Mouse (Mus musculus): ENCODE data around the gene Tbc1d4.
A peak's percentile ranks its signal among the peaks of the same experiment; 100 is the strongest.

Tbc1d4 gene

DNA sequence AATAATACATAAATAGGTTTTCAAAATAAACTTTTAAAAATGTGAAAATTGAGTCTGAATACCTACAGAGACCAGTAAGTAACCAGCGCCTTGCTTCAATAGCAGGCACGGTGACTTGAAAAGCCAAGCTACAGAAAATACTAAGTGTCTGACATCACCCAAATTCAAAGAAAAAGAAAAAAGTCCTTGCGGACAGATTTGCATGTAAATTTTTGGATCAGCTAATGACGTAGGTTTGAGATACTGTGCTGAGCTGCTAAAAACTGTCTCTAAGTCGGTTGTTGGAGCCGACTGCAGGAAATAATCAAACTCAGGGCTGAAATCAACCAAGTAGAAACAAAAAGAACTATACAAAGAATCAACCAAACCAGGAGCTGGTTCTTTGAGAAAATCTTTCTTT lies 107.1 kb downstream of the Tbc1d4 start:
- no peak for ATAC-seq (ENCODE audit: low TSS enrichment)

DNA sequence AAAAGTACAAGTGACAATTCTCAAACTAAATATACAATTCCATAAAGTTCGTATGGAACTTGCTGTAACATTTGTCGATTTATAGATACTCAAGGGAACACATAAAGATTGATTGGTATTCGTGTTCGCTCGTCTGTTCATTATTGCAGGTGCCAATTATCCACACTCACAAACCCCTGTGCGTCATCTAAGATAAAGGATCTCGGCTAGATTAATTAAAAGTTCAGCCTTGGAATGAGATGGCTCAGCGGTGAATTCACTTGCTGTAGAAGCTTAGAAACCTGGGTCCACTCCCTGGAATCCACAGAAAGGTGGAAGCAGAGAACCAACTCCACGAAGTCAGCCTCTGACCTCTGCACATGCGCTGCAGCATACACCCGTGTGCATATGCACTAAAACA lies 107.5 kb downstream of the Tbc1d4 start:
- no peak for ATAC-seq (ENCODE audit: low TSS enrichment)

DNA sequence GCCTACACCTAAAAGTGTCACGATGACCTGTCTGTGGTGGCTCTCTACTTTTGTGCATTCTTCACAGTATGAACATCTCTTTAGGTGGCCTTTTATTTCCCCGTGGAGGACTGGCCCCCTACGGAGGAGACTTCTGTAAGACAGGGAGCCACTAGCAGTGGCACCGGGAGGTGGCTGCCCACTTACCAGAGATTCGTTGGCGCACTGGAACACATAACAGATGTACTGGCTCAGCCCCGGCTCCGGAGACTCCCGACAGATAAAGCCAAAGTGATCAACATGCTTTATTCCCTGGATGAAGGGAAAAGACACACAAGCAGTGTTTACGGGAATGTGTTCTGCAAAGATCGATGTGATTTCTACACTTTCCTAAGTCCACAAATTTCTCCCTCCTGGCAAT lies 108.2 kb downstream of the Tbc1d4 start:
- 0 out of 2 replicates have a peak, but pooled peaks have one; percentile 27 for ATAC-seq (ENCODE audit: low TSS enrichment)

DNA sequence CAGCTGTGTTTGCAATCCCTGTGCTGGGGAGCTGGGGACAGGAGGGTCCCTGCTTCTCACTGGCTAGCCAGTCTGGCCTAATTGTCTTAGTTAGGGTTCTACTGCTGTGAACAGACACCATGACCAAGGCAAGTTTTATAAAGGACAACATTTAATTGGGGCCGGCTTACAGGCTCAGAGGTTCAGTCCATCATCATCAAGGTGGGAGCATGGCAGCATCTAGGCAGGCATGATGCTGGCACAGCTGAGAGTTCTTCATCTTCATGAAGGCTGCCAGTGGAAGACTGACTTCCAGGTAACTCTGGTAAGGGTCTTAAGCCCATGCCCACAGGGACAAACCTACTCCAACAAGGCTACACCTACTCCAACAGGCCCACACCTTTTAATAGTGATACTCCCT lies 109.2 kb downstream of the Tbc1d4 start:
- ATAC-seq (ENCODE audit: low TSS enrichment) = no peak

DNA sequence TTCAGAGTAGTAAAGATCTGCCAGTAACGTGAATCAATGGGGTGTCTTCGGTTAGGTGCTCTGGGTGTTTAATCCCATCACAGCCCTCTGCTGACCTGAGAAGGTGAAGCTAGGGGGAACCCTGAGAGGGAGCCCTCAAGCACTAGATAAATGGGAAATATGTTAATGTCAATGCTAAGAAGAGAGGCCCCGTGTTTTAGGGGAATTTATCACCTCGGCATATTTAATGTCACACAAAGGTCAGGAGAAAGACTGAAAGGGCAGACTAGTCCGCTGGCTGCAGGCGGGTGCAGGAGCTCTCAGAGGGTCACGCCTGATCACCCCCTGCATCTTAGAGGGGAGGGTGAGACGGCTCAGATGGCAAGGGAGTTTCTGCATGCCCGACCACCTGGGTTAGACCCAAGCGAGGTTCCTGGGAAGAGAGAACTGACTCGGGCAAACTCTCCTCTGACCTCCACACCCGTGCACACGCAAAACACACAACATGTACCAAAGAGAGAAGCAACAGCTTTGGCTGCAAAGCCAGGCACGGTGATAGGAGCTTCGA lies 120.7 kb downstream of the Tbc1d4 start:
- ATAC-seq (ENCODE audit: low TSS enrichment) = no peak

DNA sequence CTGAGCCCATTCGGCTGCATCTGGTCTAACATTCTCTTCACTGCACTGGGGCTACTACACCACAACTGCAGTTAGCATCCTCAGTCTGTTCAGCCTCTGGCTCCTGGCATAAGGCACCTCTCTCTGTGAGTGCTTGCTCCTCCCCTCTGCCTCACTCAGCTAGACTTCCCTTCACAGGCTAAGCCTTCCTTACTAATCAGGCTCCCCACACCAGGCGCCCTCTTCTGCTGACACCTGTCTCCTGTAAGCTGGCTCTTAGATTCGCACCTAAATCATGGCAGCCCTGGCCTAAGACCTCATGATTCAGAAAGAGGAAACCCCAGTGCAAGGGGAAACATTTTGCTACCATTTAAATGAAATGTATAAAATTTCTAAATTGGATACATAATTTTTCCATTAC lies 122.4 kb downstream of the Tbc1d4 start:
- ATAC-seq (ENCODE audit: low TSS enrichment) = no peak

DNA sequence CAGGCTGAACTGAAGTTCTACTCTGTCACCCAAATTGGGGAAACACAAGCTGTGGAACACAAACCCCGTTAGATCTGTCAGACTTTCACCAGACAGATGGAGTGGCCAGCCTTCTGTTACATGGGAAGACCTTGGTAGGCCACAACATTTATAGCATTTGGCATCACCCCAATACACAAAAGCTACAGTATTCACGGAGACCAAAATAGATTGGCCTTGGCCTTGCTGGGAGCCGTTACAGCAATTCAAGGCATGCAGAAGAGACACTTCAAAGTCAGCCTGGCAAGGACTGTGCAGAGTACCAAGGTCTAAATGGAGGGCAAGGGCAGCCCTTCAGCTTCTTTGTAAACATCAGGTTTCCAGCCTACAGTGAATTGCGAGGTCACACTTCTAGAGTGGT lies 125.8 kb downstream of the Tbc1d4 start:
- no peak for ATAC-seq (ENCODE audit: low TSS enrichment)

DNA sequence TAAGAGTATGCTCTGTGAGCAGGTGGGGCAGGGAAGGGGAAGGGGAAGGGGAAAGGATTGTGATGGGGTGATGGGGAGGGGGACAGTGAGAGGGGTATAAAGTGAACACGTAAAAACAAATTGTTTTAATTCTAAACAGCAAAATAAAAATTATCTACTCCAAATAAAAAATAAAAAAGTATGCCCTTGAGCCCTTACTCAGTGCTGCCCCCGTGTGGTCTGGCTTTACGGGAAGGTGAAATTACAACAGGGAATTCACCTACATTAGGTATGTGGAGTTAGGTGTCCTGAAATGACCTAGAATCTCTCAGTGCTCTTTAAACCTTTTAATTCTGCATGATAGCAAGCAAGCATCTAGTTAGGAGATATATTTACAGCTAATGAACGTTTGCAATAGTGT lies 126.7 kb downstream of the Tbc1d4 start:
- no peak for ATAC-seq (ENCODE audit: low TSS enrichment)

DNA sequence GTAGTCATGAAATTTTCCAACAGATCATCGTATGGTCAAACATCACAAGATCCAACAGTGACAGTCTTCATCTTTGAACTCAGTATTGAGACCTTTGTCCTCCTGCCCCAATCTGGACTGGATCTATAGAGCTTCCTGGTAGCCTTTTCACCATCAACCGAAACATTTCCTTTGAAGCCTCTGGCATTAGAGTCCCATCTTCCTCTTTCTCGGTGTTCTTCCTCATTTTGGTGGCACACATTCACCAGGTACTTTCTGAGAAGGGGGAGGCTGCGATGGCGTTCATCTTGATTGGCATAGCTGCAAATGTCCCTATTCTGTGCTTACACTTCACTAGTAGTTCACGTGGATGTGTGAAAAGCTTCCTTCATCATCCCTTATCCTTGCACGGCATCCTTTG lies 127.8 kb downstream of the Tbc1d4 start:
- no peak for ATAC-seq (ENCODE audit: low TSS enrichment)

DNA sequence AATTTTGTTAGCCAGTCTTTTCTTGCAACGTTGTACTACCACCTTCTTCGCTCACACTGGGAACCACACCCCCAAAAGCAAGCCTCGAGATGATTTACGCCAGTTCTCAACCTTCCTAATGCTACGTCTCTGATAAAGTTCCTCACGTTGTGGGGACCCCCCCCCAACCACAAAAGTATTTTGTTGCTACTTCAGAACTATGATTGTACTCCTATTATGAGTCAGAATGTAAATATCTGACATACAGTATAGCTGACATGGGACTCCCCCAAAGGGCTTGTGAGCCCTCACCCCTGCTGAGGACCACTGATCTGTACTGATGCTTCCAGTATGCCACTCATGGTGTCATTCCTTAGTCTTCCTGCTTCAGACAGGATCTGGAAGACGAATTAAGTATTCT lies 128.4 kb downstream of the Tbc1d4 start:
- no peak for ATAC-seq (ENCODE audit: low TSS enrichment)

DNA sequence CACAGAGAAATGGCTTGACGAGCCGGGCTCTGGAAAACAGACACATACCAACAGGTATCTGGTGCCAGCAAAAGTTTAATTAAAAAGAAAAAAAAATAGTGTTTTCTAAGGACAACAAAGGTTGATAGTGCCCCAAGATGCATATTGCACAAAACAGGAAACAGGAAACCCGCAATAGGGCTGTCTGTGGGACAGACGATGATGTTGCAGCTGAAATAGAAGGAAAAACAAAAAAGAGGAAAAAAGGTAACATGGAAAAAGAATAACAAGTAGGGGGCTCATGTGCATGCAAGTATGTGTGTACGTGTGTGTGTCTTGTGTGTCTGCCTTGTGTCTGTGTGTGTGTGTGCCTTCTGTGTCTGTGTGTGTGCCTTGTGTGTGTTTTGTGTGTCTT lies 131.2 kb downstream of the Tbc1d4 start:
- no peak for ATAC-seq (ENCODE audit: low TSS enrichment)

DNA sequence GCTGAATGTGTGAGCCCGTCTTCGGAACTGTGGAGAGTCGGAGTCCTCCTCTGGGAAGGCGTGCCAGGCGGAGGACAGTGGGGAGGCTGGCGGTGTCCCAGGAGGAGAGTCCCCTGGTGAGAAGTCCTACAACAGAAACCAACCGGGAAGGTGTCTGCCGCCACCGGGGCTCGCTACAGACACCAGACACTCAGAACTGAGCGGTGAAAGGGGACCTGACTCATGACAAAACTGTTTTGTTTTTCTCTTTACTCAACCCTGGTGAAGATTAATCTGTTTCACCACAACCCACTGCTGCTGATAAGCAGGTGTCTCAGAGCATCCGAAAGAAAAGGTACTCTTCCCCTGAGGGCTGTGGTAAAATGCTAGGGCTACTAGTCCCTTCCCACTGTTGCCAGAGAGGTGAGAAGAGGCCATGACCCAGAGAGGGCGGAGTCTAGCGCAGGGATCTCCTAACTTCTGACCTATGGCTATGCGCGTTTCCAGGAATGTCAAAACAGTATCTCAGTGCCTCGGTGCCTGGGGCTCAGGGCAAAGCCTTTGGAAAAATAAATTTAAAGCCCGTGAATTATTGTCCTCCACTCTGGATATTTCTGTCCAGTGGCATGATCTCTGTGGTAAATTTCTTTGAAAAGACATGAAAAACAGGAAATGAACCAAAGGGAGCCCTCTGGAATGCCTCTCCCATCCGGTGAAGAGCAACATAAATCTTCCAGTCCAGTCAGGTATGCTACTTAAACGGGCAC lies 131.7 kb downstream of the Tbc1d4 start:
- ATAC-seq (ENCODE audit: low TSS enrichment) = no peak

DNA sequence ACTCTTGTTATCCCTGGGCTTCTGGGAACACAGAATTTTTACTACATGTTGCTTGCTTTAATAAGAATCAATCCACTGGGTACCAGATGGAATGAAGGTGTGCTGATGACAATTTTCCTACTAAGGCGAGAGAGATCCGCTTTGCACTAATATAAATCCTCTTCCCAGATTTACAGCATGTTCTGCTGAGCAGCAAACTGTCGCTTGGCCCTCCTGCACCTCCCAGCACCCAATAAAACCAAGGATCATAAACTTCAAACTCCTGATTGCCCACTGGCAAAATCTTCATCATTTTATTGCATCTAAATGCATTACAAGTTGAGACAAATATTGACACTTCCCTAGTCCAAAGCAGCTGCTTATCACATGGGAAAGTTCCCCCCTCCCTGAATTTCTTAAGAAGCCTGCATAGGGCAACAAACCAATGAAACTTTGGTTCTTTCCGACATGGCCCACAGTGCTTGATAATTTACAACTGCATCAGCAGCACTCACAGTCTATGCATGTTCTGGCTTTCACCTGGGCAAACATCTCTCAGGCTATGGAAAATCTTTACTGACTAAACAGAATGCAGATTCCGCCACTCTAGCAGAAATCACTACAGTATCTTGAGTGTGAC lies 139.4 kb downstream of the Tbc1d4 start:
- no peak for ATAC-seq (ENCODE audit: low TSS enrichment)

DNA sequence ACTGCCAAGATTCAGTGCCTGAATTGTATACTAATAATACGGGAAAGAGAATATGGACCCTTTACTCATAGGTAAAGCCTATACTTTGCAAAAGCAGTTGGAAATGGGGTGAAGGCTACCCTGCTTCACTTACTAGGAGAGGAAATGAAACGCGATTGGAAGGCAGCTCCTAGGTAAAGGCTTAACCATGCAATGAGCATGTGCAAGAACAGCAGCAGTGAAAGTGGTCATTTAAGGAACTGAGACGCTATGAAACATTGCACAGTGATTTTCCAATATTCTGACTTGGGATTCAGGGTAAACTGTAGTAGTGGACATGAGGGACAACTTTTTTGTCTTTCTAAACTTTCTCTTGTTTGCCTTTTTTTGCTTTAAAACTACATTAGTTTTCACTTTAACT lies 140.8 kb downstream of the Tbc1d4 start:
- ATAC-seq (ENCODE audit: low TSS enrichment) = no peak

DNA sequence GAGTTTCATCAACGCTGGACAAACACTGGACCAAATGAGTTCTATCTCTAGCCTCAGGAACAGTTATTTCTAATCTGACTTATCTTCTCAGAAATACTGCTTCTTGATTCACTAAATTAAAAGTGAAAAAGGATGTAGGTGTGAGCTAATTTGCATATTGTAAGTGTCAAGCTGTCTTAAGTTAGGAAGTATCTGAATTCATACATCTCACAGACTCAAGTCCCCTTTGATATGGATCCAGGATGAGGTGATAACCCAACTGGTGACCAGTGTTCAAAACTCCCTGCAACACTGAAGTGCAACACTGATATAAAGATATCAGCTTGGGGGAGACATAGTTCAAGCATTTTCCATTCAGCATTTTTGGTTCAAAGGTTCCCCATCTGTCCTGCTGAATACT lies 141.5 kb downstream of the Tbc1d4 start:
- no peak for ATAC-seq (ENCODE audit: low TSS enrichment)

DNA sequence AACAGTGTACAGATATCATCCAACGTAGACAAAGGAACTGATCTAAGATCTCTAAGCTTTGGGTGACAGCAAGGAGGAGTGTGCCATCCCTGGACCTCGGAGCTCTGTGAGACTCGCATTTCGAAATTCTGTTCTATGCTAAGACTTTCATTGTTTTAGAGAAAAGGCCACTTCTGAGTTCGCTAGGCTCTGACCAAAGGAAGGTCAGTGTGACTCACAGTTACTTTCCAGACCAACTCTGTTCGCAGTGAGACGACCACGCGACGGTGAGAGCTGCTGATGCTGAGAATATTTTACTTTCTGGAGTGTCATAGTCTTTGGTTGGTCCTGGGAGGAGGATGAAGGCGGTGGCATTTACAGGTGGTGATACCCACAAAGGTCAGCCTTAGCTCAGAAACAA lies 142.5 kb downstream of the Tbc1d4 start:
- ATAC-seq (ENCODE audit: low TSS enrichment) = no peak

DNA sequence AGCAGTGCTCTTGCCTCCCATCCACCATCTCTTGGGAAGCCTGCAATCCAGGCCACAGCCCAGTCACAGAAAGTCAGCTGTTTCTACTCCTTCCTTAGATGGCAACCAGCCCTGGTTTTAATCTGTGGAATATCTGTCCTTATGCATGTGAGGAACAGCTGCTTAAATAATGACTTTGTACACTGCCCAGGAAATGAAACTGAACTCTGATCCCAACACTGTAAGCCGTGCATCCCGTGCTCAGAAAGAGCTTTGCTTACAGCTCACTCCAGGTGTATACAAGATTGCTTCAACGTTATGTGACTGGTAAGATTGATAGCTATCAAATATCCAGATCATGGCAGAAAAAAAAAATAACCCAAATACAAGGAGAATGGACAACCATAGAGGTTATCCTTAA lies 143.1 kb downstream of the Tbc1d4 start:
- ATAC-seq (ENCODE audit: low TSS enrichment) = no peak

DNA sequence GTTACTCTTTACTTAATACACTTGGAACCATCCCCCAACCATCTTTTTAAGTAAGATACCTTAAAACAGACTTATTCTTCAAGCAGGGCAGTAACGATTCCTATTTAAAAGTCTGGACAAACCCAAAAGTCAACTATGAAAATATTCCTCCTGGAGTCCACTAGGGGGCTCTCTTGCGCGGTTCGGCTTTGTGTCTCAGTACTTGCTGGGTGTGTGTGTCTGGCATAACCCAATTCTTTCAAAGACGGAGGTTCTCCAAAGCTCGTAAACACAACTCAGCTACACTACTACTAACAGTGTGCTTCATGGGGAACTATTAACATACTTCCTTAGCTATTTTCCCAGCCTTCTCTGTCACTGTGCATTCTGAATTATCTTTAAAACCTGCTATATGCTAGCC lies 148.2 kb downstream of the Tbc1d4 start:
- ATAC-seq (ENCODE audit: low TSS enrichment) = peak; percentile 94

DNA sequence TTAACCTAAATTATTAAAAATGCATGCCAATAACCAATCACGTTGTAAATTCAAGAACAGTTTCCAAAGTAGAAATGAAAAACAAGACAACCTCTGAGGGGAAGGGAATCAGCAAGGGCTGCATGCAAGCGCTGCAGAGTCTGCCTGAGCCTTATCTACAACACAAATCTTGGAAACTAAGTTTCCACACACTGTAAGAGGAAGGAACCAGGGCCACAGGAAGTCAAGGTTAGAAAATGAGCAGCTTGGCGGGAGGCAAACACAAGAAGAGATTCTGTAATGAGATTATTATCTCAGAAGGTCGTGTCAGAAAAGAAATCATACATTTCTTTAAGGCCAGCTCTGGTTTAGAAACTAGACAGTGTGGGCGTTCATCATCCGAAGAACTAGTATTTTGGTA lies 156.1 kb downstream of the Tbc1d4 start:
- no peak for ATAC-seq (ENCODE audit: low TSS enrichment)

DNA sequence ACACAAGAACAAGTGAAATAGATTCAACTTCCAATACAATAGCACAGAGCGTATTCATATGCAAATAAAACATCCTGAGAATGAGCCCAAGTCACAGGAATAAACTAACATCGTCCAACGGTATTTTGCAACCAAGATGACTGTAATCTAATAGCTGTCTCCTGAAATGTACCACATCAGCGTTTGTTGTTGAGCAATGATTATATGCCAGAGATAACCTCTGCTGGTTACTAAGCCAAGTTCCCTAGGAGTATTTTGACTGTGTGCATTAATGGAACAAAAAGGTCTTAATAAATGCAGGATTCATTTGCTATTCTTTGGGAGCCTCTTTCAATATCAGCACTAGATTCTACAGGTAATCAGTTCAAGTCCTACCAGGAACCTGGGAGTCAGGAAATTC lies 161.1 kb downstream of the Tbc1d4 start:
- no peak for ATAC-seq (ENCODE audit: low TSS enrichment)

DNA sequence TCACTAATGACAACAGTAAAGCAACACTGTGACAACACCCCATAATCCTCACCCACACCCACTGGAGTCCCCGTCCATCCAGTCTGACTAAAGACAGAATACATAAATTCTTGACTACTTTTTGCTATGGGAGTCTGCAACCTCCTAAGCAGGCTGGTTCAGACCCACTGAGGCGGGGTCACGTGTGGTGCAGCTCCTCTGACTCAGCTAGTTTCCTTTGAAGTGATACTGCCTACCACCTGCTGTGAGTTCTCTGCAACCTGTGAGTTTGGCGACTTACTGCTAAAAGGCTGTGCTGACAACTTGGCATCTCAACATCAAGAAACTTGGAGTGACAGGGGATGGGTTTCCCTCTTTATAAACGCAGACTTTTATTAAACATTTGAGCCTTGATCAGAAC lies 163.8 kb downstream of the Tbc1d4 start:
- ATAC-seq (ENCODE audit: low TSS enrichment) = no peak

DNA sequence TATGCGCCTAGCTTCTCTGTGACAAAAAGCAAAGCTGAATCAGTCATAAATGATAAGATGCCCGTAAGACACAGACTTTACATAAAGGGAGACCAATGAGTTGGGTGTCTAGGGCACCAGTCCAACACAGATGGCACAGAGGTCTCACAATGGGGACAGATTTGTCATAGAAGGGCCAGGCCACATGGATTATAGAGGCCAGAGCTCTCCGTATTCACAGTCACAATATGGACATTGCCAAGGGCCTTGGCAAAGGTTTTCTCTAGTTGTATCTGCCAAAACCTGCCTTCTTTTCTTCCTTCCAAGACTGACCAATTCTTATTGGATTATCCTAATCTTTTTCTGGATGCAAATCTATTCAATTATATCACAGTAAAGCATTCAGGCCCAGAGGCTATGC lies 171.1 kb downstream of the Tbc1d4 start:
- no peak for ATAC-seq (ENCODE audit: low TSS enrichment)

DNA sequence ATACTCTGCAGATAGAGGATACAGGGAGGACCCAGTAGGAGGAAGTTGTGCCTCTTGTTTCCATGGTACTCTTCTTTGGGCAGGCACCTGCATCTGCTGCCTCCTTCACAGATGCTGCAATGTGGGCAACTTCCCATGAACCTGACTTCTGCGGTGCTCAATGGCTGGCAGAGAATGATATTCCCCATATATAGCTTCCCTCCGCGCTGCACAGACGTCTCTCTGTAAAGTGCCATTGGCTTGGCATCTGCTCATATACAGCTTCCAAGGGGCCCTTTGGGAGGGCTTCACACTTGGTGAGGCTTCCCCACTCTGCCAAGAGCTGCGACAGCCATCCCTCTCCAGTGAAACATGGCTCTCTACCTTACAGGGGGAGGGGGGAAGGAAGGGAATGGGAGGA lies 178.5 kb downstream of the Tbc1d4 start:
- peak; percentile 83 for ATAC-seq (ENCODE audit: low TSS enrichment)
